Mouse (Mus musculus): ENCODE data around the gene Aicda. TPM values are rescaled to one million over a fixed set of nuclear protein-coding genes. Genes with fewer than 3 reads are reported as not detected.

The Aicda gene
- total and polyA plus RNA-seq, 3 experiments: not detected

- no peak for DNase-seq
Observed at GRCm38 (mm10) chr6:122600066-122600646, 46.6 kb downstream of the Aicda start.

- DNase-seq: no peak
Observed at GRCm38 (mm10) chr6:122601031-122601430, 47.4 kb downstream of the Aicda start.

GRCm38 (mm10) chr6:122601615-122602014 is 48.0 kb downstream of the Aicda start:
- no peak for DNase-seq

- peak; percentile 89 for DNase-seq
Observed at GRCm38 (mm10) chr6:122602242-122602991, 48.8 kb downstream of the Aicda start, which contains the start of gene Apobec1. Apobec1 (minus strand) TSS chr6:122602444.

- no peak for DNase-seq
Observed at GRCm38 (mm10) chr6:122602992-122603322, 49.4 kb downstream of the Aicda start.

GRCm38 (mm10) chr6:122604260-122604659 is 50.7 kb downstream of the Aicda start:
- DNase-seq: no peak

GRCm38 (mm10) chr6:122605483-122605882 is 51.9 kb downstream of the Aicda start:
- DNase-seq: no peak

GRCm38 (mm10) chr6:122606661-122607060 is 53.1 kb downstream of the Aicda start:
- DNase-seq: no peak

GRCm38 (mm10) chr6:122607700-122608099 is 54.1 kb downstream of the Aicda start:
- DNase-seq: no peak

- no peak for DNase-seq
Observed at GRCm38 (mm10) chr6:122608434-122609376, 55.1 kb downstream of the Aicda start.

GRCm38 (mm10) chr6:122609377-122609728 is 55.8 kb downstream of the Aicda start:
- DNase-seq: no peak

- no peak for DNase-seq
Observed at GRCm38 (mm10) chr6:122609771-122610170, 56.2 kb downstream of the Aicda start, which contains the start of gene Gdf3. Gdf3 (minus strand) TSS chr6:122610087.

GRCm38 (mm10) chr6:122612426-122612825 is 58.8 kb downstream of the Aicda start:
- no peak for DNase-seq

Other genes with a start within 250 kb of the Aicda start
- gene M6pr, start 245.1 kb upstream of the Aicda start, total RNA-seq (2021): 100 to 1,000 TPM; 159 to 173 TPM
- gene M6pr, start 245.1 kb upstream of the Aicda start, polyA plus RNA-seq (2012; rRNA removed): 31.4 and 41.9 TPM in 2 replicates
- gene Phc1, start 213.2 kb upstream of the Aicda start, total RNA-seq (2021): 10 to 100 TPM; 24.8 to 33.6 TPM
- 39.9 and 62.2 TPM in 2 replicates for gene Phc1, start 213.2 kb upstream of the Aicda start, polyA plus RNA-seq (2012; rRNA removed)
- not detected for gene Rimklb, start 55.0 kb upstream of the Aicda start, total RNA-seq (2021)
- gene Rimklb, start 55.0 kb upstream of the Aicda start, polyA plus RNA-seq (2012; rRNA removed): 0.09 TPM in 1 of 2 replicates, not detected in the other
- gene Mfap5, start 48.0 kb upstream of the Aicda start, total RNA-seq (2021): 10 to 100 TPM; 15.5 to 22.6 TPM
- gene Mfap5, start 48.0 kb upstream of the Aicda start, polyA plus RNA-seq (2012; rRNA removed): 38.2 and 38.8 TPM in 2 replicates
- 10 to 100 TPM; 11.7 to 13.5 TPM for gene Apobec1, start 48.6 kb downstream of the Aicda start, total RNA-seq (2021)
- gene Apobec1, start 48.6 kb downstream of the Aicda start, polyA plus RNA-seq (2012; rRNA removed): 13.4 and 15.4 TPM in 2 replicates
- gene Gdf3, start 56.3 kb downstream of the Aicda start, total RNA-seq (2021): not detected
- 0.04 and 0.08 TPM in 2 replicates for gene Gdf3, start 56.3 kb downstream of the Aicda start, polyA plus RNA-seq (2012; rRNA removed)
- gene Dppa3, start 72.6 kb downstream of the Aicda start, total RNA-seq (2021): not detected
- gene Dppa3, start 72.6 kb downstream of the Aicda start, polyA plus RNA-seq (2012; rRNA removed): not detected in 2 replicates
- gene Nanog, start 153.7 kb downstream of the Aicda start, total RNA-seq (2021): not detected
- not detected in 2 replicates for gene Nanog, start 153.7 kb downstream of the Aicda start, polyA plus RNA-seq (2012; rRNA removed)
- gene Slc2a3, start 247.8 kb downstream of the Aicda start, total RNA-seq (2021): 10 to 100 TPM in 1 of 2 experiments, 1 to 10 TPM in 1; 5.2 to 10.5 TPM
- gene Slc2a3, start 247.8 kb downstream of the Aicda start, polyA plus RNA-seq (2012; rRNA removed): 2.1 and 2.2 TPM in 2 replicates